Mouse (Mus musculus): ENCODE measurements around the gene Fam57a. TPM values are rescaled to one million over a fixed set of nuclear protein-coding genes. Genes with fewer than 3 reads are reported as not detected.
A peak's percentile ranks its signal among the peaks of the same experiment; 100 is the strongest.
"Not testable (repeated sequence)": the region's sequence is repeated elsewhere in the genome, so short reads cannot be mapped to it uniquely, and the experiment has no call there.

Fam57a gene
- total RNA-seq, 2 experiments from 2014 or later = 9.0 to 10.6 TPM

DNA sequence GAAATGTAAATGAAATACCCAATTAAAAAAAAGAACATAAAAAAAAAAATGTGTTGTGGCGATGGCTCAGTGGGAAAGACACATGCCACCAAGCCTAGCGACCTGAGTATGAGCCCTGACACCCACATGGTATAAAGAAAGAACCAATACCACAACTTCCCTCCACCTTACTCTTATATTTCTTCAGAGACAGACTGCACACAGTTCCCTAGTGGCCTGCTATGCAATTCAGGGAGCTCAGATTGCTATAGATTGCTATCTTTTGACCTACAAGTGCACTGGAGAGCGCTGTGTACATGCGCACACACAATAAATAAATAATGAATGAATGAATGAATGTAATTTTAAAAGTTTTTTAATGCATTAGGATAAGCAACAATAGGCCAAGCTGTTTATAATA, 4.3 kb downstream of the Fam57a start:
- DNase-seq = no peak

DNA sequence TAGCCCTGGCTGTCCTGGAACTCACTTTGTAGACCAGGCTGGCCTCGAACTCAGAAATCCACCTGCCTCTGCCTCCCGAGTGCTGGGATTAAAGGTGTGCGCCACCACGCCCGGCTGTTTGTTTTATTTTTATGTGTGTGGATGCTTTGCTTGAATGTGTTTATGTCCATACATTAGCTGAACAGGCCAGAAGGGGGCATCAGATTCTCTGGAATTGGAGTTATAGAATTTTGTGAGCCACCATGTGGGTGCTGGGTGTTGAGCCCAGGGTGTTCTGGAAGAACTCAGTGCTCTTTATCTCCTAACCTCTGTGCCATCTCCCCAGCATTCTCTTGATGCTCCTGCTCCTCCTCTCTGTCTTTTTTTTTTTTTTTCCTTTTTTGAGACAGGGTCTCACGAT, 7.4 kb downstream of the Fam57a start:
- no peak for DNase-seq

DNA sequence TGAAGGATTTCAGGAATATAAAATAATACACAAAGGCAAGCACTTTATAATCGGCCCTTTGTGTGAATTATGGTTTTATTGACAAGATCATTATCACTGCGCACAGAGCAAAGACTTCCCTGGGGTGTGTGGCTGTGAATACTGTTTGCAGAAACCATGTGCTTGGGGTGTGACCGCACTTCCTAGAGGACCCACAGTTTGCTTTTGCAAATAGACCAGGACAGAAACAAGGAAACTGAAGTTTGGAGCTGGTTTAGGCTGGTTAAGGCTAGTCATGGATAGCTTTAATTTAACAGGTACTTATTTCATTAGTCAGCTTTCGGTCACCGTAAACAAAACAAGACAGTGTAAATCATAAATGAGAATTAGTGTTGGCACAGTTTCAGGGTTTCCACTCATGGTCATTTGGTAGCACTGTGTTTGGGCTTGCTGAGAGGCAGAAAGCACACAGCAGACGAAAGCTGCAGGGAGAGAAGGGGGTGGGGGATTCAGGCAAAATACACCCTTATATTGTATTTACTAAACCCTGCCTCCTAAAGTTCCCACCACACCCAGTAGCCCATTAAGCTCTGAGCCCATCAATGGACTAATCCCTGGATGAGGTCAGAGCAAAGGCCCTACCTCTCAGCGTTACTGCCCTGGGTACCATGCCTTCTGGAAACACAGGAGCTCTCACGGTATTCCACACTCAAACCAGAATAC, 17.0 kb downstream of the Fam57a start:
- no peak for DNase-seq

DNA sequence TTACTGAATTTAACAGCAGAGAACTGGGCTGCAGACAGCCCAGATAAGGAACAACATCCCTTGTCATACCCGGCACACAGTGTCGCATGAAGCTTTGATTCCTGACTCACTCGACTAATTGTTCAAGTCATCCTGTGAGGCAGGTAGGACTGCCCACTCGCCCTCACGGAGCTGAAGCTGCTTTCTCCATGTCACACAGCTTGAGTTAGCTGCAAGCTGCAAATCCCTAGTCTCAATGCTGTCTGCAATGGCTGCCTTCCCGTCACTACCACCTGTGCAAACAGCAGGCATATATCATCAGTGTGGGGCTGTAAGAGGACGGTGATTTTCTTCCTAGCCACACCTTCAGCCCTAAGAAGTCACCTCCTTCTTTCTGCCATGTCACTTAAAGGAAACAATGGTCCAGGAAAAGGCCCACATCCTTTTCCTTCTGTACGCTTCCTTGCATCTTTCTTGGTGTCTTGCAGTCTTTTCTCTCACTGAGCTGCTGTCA, 17.6 kb downstream of the Fam57a start:
- DNase-seq = no peak

DNA sequence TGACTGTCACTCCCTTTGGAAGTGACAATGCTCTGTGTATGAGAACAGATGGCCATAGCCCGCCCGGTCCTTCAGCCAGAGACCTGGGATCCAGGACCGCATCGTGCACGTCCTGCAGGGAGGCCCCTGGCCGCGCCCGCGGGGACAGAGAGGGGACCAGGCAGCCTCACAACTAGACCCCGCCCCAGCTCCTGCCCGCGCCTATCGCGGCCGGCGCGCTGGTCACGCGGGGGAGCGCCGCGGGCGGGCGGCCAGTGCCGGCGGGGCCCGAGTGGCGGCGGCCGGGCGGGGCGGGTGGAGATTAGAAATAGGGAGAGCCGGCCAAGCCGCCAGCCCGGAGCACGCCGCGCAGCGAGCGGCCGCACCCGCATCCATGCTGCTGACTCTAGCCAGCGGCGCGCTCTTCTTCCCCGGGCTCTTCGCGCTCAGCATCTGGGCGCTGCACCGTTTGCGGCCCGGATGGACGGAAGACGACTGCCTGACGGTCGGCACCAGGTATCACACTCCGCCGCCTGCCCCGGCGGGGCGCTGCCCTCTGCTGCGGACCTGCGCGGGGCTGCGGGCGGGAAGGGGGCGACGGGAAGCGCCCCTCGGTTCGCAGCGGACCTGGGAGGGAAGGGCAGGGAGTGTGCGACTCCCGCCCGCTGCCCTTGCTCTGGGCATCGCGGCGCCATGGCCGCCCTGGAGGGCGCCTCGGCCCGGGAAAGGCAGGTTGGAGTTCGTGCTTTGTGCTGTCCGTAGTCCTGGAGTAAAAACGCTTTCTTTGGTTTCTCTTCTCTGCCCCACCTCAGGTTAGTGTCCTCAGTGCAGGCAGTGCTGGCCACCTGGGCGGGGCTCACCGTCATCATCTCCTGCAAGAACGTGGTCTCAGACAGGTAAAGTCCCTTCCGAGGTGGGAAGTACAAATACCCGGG, 22.5 kb downstream of the Fam57a start:
- DNase-seq = peak; percentile 90

GRCm38 (mm10) chr11:76206793-76207192, 27.3 kb downstream of the Fam57a start:
- DNase-seq = peak; percentile 11

DNA sequence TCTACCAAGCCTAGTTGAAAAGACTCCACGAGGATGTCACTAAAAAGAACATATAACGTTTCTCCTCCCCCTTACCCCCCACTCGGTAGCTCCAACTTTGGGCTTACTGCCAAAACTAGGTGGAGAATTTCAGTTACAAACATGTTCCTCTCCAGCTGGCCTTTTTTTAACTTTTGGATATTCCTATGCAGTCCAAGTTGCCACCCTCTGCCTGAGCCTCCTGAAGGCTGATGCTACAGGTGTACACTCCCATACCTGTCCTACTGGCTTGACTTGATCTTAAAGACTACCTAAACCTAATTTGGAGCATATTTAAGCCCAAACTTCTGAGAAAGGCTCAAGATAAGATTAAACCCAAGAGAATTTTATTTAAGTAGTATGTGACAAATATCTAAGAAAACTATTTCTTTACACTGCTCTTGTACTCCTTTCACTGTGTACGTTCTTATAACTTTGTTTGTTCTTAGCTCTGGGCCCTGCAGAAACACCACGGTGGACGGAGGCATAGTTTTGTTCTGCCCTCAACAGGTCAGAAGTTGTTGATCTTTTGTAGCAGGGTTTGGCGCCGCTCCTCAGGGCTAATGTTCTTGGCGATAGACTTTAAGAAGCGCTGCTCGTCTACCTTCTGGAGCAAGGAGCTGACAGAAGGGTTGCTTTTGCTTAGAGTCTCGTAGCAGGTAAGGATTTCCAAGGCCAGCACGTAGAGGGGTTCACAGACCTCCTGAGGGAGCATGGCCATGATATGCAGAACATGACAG, 30.9 kb downstream of the Fam57a start:
- no peak for DNase-seq

- not testable (repeated sequence) for DNase-seq
Measured at GRCm38 (mm10) chr11:76211595-76211994, 32.1 kb downstream of the Fam57a start.

GRCm38 (mm10) chr11:76213841-76214240, 34.4 kb downstream of the Fam57a start:
- no peak for DNase-seq

GRCm38 (mm10) chr11:76215011-76215410, 35.5 kb downstream of the Fam57a start:
- no peak for DNase-seq

- DNase-seq = no peak
Measured at GRCm38 (mm10) chr11:76216049-76216540, 36.6 kb downstream of the Fam57a start.

DNA sequence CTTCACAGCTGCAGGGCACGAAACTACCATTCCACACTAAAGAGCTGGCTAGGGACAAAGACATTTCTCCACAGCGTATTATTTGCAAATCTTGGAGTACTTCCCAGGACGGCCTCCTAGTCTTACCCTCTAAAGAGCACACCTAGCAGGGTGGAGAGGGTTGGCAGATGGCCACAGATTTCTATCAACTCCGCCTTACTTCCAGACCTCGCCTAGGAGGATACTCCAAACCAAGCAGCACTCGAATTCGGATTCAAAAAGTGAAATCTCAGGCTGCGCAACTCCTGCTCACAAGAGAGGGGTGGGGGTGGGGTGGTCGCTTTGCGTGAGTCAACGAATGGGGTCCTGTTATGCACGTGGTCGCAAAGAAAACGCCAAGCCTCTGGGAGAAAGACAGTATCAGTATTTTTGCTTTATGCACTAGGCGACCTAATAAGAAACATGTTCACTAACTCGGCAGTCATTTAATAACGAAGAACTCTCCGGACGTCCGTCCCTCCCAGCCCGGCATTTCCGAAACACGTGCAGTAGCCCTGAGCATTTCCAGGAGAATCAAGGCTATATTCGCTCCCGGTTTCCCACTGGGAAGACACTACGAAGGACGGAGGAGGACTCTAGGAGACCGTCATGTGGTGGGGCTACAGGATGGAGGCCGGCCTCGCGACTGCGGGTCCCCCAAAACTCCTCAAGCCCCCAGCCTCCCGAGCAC, 37.4 kb downstream of the Fam57a start:
- DNase-seq = peak; percentile 30

GRCm38 (mm10) chr11:76217390-76217800, 37.9 kb downstream of the Fam57a start, which contains the start of the genes Dbil5 and Gemin4:
Gene Dbil5, plus strand, starts transcription at chr11:76217608.
Gene Gemin4, minus strand, starts transcription at chr11:76217664.
- peak; percentile 98 for DNase-seq

DNA sequence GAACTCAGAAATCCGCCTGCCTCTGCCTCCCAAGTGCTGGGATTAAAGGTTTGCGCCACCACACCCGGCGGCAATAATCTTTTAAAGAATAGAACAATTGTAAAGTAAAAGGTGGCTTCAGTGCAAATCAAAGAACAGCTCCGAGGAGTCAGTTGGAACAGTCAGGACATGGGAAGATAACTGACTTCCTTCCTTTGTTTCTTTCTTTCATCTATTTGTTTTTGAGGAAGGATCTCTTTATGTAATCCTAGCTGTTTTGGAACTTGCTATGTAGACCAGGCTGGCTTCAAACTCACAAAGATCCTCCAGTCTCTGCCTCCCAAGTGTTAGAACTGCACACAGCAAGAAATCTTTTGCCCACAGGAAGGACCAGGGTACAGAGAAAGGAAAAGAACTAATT, 45.2 kb downstream of the Fam57a start:
- no peak for DNase-seq

DNA sequence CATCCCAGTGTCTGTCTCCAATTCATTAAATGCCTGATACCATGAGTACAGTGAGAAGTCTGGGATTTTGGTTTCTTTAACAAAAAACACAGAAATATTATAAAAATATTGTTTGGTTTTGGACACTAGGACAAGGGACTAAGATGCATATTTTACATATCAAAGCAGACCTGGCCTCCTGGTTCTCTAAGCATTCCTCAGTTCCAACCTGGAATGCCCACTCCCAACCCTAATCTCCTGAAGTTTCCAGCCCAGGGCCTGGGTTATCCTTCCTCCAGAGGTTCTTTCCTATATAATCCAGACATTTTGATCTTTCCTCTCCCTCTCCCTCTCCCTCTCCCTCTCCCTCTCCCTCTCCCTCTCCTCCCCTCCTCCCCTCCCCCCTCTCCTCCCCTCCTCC, 45.6 kb downstream of the Fam57a start:
- no peak for DNase-seq

DNA sequence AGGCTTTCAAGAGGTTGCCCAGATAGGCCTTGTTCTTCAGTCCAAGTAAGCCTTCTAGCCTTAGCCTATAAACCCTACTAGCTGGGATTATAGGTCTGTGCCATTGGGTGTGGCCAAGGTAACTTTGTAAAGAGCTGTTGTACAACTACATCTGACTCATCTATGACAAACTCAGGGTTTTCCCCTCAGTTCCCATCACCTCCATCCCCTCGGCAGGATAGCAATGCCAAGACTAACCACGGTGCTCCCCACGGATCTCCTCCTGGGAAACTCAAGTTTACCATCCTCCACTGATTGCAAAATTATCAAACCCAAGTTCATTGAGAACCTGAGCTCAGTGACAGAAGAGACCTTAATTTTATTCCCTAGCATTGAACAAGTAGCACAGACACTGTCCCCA, 56.7 kb downstream of the Fam57a start:
- no peak for DNase-seq

DNA sequence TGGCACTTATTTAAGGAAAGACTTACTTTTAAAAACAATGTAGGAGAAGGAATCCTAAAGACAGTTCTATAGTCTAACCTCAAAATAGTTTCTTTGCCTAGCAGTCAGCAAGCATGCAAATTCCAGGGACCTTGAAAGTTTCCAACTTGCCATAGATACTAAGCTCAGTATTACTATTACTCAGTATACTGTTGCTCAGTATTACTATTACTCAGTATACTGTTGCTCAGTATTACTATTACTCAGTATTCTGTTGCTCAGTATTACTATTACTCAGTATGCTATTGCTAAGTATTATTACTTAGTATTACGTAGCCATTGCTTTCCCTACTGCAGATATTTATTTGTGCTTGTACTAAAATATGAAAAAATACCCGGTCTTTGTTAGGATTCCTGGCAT, 60.3 kb downstream of the Fam57a start:
- DNase-seq = no peak

- DNase-seq = peak; percentile 94
Measured at GRCm38 (mm10) chr11:76242901-76243810, 63.7 kb downstream of the Fam57a start, which contains the start of the genes Mrm3 and Glod4. Gene Mrm3, plus strand, starts transcription at chr11:76243715. Gene Glod4, minus strand, starts transcription at chr11:76243725.

GRCm38 (mm10) chr11:76243811-76244546, 64.5 kb downstream of the Fam57a start:
- DNase-seq = no peak

GRCm38 (mm10) chr11:76246439-76246838, 67.0 kb downstream of the Fam57a start:
- no peak for DNase-seq

All from heart, postnatal 4 days (tissue).